Mouse (Mus musculus) stomach, embryonic 14.5 days (tissue): ENCODE measurements at regions not wholly inside any gene's neighbourhood (a gene's known extent, or its start where the extent isn't known, plus 50 kb on each side); places are given as distances from the start of the nearest gene placed in this dataset.

Experiments
- ATAC-seq: fragments of 200-750 bp; cut with Nextera tagmentation; 2 replicates; pipeline ENCODE4 v1.8.0; 2017; ENCODE audit warnings: low read depth, moderate TSS enrichment; ENCODE audit not compliant: insufficient number of reproducible peaks, insufficient read depth, low FRiP score
- H3K27ac ChIP-seq: fragments of 300-500 bp; sonication (generic); 2 replicates; pipeline ENCODE4 v1.5.1; 2014; ENCODE audit warnings: mild to moderate bottlenecking, low read length, moderate library complexity, mixed read lengths
- H3K27me3 ChIP-seq: fragments of 300-500 bp; sonication (generic); 2 replicates; pipeline ENCODE4 v1.6.1; 2014; ENCODE audit warnings: low read length, control low read depth, mixed read lengths; ENCODE audit not compliant: control insufficient read depth, insufficient read depth
- H3K36me3 ChIP-seq: fragments of 300-500 bp; sonication (generic); 2 replicates; pipeline ENCODE4 v1.6.1; 2014; ENCODE audit warnings: mild to moderate bottlenecking, control low read depth, low read length, moderate library complexity, mixed read lengths; ENCODE audit not compliant: control insufficient read depth, insufficient read depth
- H3K4me1 ChIP-seq: fragments of 300-500 bp; sonication (generic); 2 replicates; pipeline ENCODE4 v1.6.1; 2014; ENCODE audit warnings: low read length, control low read depth, mixed read lengths; ENCODE audit not compliant: control insufficient read depth, insufficient read depth
- H3K4me2 ChIP-seq: fragments of 300-500 bp; sonication (generic); replicated peaks from 2 replicates; pipeline ENCODE4 v1.6.1; 2014; ENCODE audit warnings: low read depth, low read length, control low read depth
- H3K4me3 ChIP-seq: fragments of 300-500 bp; sonication (generic); 2 replicates; pipeline ENCODE4 v1.5.1; 2014; ENCODE audit warnings: low read depth, low read length, control low read depth
- H3K9ac ChIP-seq: fragments of 300-500 bp; sonication (generic); replicated peaks from 2 replicates; pipeline ENCODE4 v1.6.1; 2014; ENCODE audit warnings: low read depth, mild to moderate bottlenecking, control low read depth, low read length, moderate library complexity, mixed read lengths
- H3K9me3 ChIP-seq: fragments of 300-500 bp; sonication (generic); 2 replicates; pipeline ENCODE4 v1.6.1; 2016; ENCODE audit warnings: low read depth, low read length, control low read depth; ENCODE audit not compliant: control insufficient read depth
- WGBS: fragments of 180-500 bp; shearing (Covaris S2); extraction: QIAGEN DNeasy Blood & Tissue Kit; methylation state at CpG from one replicate; pipeline ENCODE4 v1.1.7; 2014; 5-methylcytosine and 5-hydroxymethylcytosine counted together

GRCm38 (mm10) chr8:49372686-49373085, 528.9 kb upstream of the Tenm3 start:
- no peaks in the 10 kb centered on the region for H3K27me3 ChIP-seq
- H3K27ac ChIP-seq = no peak overlapping the region
- no peaks in the 10 kb centered on the region for H3K36me3 ChIP-seq
- no peak overlapping the region for H3K9ac ChIP-seq
- 88% methylated on average over 9 of the region's 9 CpGs for WGBS
- H3K4me1 ChIP-seq = no peaks in the 10 kb centered on the region
- no peaks in the 10 kb centered on the region for H3K9me3 ChIP-seq
- ATAC-seq = no peak
- no peak overlapping the region for H3K4me3 ChIP-seq
- H3K4me2 ChIP-seq = no peak overlapping the region

- no peak overlapping the region for H3K4me2 ChIP-seq
- H3K36me3 ChIP-seq = no peaks in the 10 kb centered on the region
- H3K9ac ChIP-seq = no peak overlapping the region
- no peak overlapping the region for H3K4me3 ChIP-seq
- H3K4me1 ChIP-seq = no peaks in the 10 kb centered on the region
- no peak for ATAC-seq
- 91% methylated on average over 2 of the region's 2 CpGs for WGBS
- H3K27ac ChIP-seq = no peak overlapping the region
- H3K27me3 ChIP-seq = no peaks in the 10 kb centered on the region
- no peaks in the 10 kb centered on the region for H3K9me3 ChIP-seq
These were observed 518.9 kb upstream of the Tenm3 start for GRCm38 (mm10) chr8:49362682-49363081.

GRCm38 (mm10) chr8:49361443-49361842, 517.7 kb upstream of the Tenm3 start:
- Histone ChIP-seq H3K27me3 (no peaks in the 10 kb centered on the region), H3K4me2 (no peak overlapping the region), H3K4me1 (no peaks in the 10 kb centered on the region), H3K9ac (no peak overlapping the region), H3K9me3 (no peaks in the 10 kb centered on the region), H3K36me3 (no peaks in the 10 kb centered on the region), H3K27ac (no peak overlapping the region), H3K4me3 (no peak overlapping the region)
- no peak for ATAC-seq
- WGBS = 72% methylated on average over 2 of the region's 2 CpGs

- Histone ChIP-seq H3K36me3 (no peaks in the 10 kb centered on the region), H3K27me3 (no peaks in the 10 kb centered on the region), H3K9ac (no peak overlapping the region), H3K27ac (no peak overlapping the region), H3K4me1 (no peaks in the 10 kb centered on the region), H3K9me3 (no peaks in the 10 kb centered on the region), H3K4me3 (no peak overlapping the region), H3K4me2 (no peak overlapping the region)
- ATAC-seq = no peak
- 69% methylated on average over 4 of the region's 4 CpGs for whole genome bisulfite sequencing
These were observed 516.4 kb upstream of the Tenm3 start for GRCm38 (mm10) chr8:49360121-49360520.

- Histone ChIP-seq H3K36me3 (no peaks in the 10 kb centered on the region), H3K4me1 (no peaks in the 10 kb centered on the region), H3K4me2 (no peak overlapping the region), H3K27ac (no peak overlapping the region), H3K9ac (no peak overlapping the region), H3K4me3 (no peak overlapping the region), H3K27me3 (no peaks in the 10 kb centered on the region), H3K9me3 (no peaks in the 10 kb centered on the region)
- 87% methylated on average over 9 of the region's 9 CpGs for whole genome bisulfite sequencing
- ATAC-seq = no peak
These were observed 515.9 kb upstream of the Tenm3 start for GRCm38 (mm10) chr8:49359671-49360070.

GRCm38 (mm10) chr8:49348602-49349001, 504.9 kb upstream of the Tenm3 start:
- no peak for ATAC-seq
- H3K9ac ChIP-seq = no peak overlapping the region
- H3K9me3 ChIP-seq = no peaks in the 10 kb centered on the region
- no peaks in the 10 kb centered on the region for H3K27me3 ChIP-seq
- no peaks in the 10 kb centered on the region for H3K36me3 ChIP-seq
- H3K4me2 ChIP-seq = no peak overlapping the region
- no peak overlapping the region for H3K4me3 ChIP-seq
- no peak overlapping the region for H3K27ac ChIP-seq
- WGBS = 78% methylated on average over 3 of the region's 3 CpGs
- no peaks in the 10 kb centered on the region for H3K4me1 ChIP-seq

GRCm38 (mm10) chr8:49338716-49339115, 495.0 kb upstream of the Tenm3 start:
- Histone ChIP-seq H3K4me1 (no peaks in the 10 kb centered on the region), H3K27me3 (no peaks in the 10 kb centered on the region), H3K9ac (no peak overlapping the region), H3K4me3 (no peak overlapping the region), H3K27ac (no peak overlapping the region), H3K4me2 (no peak overlapping the region), H3K9me3 (no peaks in the 10 kb centered on the region), H3K36me3 (no peaks in the 10 kb centered on the region)
- WGBS = 91% methylated on average over 4 of the region's 4 CpGs
- ATAC-seq = no peak

GRCm38 (mm10) chr8:49326980-49327379, 483.2 kb upstream of the Tenm3 start:
- H3K9me3 ChIP-seq = no peaks in the 10 kb centered on the region
- 86% methylated on average over 4 of the region's 4 CpGs for WGBS
- H3K4me2 ChIP-seq = no peak overlapping the region
- H3K27me3 ChIP-seq = no peaks in the 10 kb centered on the region
- H3K4me3 ChIP-seq = no peak overlapping the region
- no peak overlapping the region for H3K9ac ChIP-seq
- no peaks in the 10 kb centered on the region for H3K4me1 ChIP-seq
- H3K27ac ChIP-seq = no peak overlapping the region
- no peak for ATAC-seq
- no peaks in the 10 kb centered on the region for H3K36me3 ChIP-seq

- H3K9me3 ChIP-seq = no peaks in the 10 kb centered on the region
- WGBS = 58% methylated on average over 3 of the region's 3 CpGs
- no peak for ATAC-seq
These were observed 477.7 kb upstream of the Tenm3 start for GRCm38 (mm10) chr8:49321404-49321803.

More at GRCm38 (mm10) chr8:49321404-49321803, 477.7 kb upstream of the Tenm3 start:
- no peak overlapping the region for H3K9ac ChIP-seq
- no peaks in the 10 kb centered on the region for H3K36me3 ChIP-seq
- H3K4me3 ChIP-seq = no peak overlapping the region
- no peaks in the 10 kb centered on the region for H3K27me3 ChIP-seq
- H3K4me1 ChIP-seq = no peaks in the 10 kb centered on the region
- H3K27ac ChIP-seq = no peak overlapping the region
- no peak overlapping the region for H3K4me2 ChIP-seq
